Mouse (Mus musculus): ENCODE data around the gene Uvssa. TPM values are rescaled to one million over a fixed set of nuclear protein-coding genes. Genes with fewer than 3 reads are reported as not detected.

Uvssa gene
- total RNA-seq, 2 experiments from 2014 or later = 2.6 to 2.9 TPM

DNA sequence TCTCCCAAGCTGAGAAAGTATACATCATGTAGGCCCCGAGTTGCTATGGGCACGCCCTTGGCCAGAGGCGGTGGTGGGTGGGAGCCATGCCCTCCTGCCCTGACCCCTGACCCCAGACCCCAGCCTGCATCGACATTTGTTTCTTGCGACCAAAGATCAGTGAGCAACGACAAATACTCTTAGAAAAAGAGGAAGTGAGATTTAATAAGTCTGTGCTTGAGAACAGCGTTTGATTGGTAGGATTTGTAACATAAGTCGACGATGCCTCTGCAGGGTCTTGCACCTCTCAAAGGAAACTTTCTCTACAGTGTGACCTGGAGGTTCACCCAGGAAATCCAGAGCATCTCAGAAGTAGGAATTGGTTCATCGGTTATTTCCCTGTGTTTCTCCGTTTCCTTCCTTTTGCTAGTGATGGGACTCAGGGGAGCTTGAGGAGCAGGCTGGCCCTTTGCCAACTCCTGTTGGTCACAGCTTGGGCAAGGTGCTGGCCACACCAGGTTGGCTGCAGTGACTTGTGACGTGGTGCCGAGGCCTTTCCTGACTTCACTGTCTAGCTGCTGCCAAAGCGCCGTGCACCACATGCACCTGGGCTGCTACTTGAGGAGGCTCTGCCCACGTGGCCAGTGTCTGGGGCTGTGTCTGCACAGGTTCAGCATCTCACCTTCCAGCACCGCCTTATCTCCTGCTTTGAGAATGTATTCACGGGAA lies 5.9 kb upstream of the Uvssa start:
- no peak for DNase-seq (ENCODE audit: low spot score)

DNA sequence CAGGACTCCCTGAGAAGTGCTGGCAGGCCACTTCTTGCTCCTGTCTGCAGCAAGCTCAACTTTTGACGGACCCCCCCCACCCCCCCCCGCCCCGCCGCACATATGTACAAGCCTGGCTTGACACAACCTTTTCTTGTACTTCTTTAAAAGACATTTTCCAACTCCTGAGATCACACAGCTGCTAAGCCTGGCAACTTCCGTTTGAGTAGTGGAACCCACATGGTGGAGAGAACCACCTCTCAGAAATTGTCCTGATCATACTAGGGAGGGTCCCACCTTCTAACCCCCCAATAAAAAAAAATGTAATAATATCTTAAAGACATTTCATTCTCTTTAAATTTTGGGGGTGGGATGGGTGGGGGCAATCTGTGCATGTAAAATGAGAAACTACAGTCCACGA lies 1.2 kb upstream of the Uvssa start:
- no peak for DNase-seq (ENCODE audit: low spot score)

- no peak for DNase-seq (ENCODE audit: low spot score)
Measured at GRCm38 (mm10) chr5:33377801-33378301, 498 bp upstream of the Uvssa start.

GRCm38 (mm10) chr5:33387550-33387949 lies 9.2 kb downstream of the Uvssa start:
- DNase-seq (ENCODE audit: low spot score) = no peak

DNA sequence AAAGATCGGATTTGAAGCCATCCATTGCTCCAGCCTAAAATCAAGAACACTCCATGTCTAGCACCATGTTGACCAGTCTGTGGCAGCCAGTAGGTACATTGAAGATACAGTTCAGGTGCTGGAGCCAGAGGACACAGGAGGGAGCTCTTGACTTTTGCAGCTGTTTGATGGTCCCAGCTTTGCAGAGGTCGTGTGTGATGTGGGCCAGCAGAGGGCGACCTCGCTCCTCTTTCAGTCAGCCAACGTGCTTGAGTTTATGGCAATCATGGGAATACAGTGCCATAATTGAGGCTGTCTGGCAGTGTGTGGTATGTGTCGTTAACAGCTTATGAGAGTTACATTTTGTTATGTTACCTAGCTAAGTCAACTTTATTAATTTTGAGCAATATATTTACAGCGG lies 15.5 kb downstream of the Uvssa start:
- peak; percentile 69 for DNase-seq (ENCODE audit: low spot score)

DNA sequence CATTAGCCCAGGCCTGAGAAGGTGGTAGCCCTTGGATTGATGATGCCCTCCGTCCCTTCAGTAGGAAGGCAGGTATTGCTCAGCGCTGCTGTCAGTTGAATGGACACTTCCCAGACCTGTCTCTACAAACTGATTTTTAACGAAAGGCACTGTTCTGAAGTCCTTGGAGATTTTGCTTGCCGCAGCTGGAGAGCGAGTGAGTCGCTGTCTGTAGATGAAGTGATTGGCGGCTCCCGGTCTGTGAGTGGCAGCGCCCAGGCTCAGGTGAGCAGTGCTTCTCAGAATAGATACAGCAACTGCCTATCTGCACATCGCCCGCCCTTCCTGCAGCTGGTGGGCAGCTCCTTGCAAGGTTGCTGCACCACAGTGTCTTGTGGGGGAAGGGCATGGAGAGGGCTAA lies 17.3 kb downstream of the Uvssa start:
- no peak for DNase-seq (ENCODE audit: low spot score)

DNA sequence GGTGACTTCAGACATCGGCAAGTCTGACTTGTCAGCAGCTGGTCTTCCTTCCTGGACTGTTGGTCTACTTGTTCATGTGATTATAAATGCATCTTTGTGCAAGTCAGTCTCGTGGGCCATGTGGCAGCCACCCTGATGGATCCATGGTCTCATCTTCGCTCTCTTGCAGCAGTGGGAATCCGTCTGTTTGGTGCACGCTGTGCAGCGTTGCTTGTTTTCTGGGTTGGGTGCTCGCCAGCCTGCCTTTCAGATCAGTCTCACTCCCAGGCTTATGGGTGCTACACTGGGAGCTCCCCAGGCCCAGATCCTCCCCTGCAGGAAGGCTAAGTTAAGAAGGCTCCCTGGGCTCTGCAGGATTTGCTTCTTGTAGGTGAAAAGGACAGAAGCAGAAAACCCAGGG lies 18.5 kb downstream of the Uvssa start:
- no peak for DNase-seq (ENCODE audit: low spot score)

- DNase-seq (ENCODE audit: low spot score) = no peak
Measured at GRCm38 (mm10) chr5:33400819-33401218, 22.5 kb downstream of the Uvssa start.

DNA sequence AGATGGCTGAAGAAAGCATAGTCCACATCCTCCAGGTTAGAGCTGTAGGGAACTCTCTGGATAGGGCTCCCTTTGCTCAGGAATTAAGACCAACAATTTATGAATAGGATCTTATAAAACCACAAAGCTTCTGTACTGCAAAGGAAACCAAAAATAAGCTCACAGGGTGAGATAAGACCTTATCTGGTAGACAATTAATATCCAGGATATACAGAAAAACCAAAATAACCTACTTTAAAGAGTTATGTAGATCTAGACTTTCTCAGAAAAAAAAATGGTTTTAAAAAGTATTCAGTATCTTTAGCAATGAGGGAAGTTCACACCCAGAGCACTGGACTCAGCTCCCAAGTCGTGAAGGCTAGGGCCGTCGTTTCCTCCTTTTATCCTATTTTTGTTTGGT lies 42.0 kb downstream of the Uvssa start:
- no peak for DNase-seq (ENCODE audit: low spot score)

GRCm38 (mm10) chr5:33427461-33427860 lies 49.1 kb downstream of the Uvssa start:
- DNase-seq (ENCODE audit: low spot score) = no peak

GRCm38 (mm10) chr5:33430106-33430505 lies 51.8 kb downstream of the Uvssa start:
- DNase-seq (ENCODE audit: low spot score) = no peak

GRCm38 (mm10) chr5:33430511-33431172 lies 52.3 kb downstream of the Uvssa start:
- no peak for DNase-seq (ENCODE audit: low spot score)

DNA sequence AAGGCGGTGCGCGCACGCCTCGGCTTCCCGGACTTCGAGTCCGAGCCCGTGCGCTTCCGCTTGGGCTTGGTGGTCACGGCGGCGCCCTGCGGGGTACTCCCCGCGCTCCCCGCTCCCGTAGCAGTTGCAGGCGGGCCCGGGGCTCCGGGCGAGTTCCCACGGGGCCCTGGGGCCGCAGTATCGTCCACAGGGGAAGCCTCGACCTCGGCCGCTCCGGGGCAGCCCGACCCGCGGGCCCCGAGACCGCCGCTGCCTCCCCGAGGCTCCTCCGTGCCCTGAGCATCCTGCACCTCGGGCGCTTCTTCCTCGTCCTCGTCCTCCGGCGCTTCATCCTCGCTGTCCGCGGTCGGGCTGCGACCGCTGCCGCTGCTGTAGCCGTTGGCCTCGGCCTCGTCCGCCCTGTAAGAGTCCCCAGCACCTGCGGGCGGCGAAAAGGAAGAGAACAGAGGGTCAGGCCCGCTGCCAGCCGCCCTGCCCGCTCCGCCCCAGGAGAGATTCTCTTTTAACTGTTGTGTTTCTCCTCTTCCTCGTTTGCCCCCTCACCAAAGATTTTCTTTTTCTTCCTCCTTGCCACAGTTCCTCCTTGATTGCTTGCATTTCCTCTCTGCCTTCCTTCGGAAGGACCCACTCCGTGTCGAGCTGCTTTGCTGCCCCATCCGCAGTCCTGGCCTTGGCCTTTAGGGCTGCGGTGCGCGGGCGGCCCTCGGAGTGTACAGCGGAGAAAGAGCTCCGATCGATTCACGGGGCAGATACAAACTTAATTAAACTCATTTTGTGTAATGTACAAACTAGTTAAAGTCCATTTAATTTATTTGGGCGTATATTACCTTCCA lies 53.0 kb downstream of the Uvssa start:
- no peak for DNase-seq (ENCODE audit: low spot score)

GRCm38 (mm10) chr5:33432057-33432935 lies 53.9 kb downstream of the Uvssa start:
- DNase-seq (ENCODE audit: low spot score) = no peak

- DNase-seq (ENCODE audit: low spot score) = no peak
Measured at GRCm38 (mm10) chr5:33433201-33434138, 55.1 kb downstream of the Uvssa start, which contains the start of gene Nkx1-1. TSS of gene Nkx1-1 (minus strand) at chr5:33433976.

DNA sequence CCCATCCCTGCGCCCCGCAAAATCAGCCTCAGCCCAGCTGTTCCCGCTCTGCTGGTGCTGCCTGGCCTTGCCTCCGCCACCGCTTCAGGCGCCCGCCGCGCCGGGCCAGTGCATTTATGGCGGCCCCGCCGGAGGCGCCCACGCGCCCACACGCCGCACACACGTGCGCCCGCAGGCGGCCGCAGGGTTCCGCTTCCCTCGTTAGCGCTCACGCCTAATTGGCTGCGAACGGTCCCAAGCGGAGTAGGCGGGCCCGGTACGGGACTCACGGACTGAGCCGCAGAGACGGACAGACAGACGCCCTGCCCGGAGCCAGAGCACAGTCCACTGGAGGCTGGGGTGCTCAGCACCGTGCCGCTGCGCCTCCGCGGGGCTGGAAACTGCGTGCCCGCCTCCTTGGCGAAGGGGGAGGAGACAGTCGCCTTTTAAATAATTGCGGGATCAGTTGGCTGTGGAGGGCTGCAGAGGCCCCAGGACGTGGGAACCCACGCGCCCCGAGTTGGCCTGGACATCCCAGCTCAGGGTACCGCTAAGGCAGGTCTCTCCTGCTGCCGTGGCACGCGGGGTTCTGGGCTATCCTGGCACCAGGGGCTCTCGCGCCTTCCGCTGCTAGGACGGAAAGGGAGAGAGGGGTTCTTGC lies 55.9 kb downstream of the Uvssa start:
- DNase-seq (ENCODE audit: low spot score) = no peak

DNA sequence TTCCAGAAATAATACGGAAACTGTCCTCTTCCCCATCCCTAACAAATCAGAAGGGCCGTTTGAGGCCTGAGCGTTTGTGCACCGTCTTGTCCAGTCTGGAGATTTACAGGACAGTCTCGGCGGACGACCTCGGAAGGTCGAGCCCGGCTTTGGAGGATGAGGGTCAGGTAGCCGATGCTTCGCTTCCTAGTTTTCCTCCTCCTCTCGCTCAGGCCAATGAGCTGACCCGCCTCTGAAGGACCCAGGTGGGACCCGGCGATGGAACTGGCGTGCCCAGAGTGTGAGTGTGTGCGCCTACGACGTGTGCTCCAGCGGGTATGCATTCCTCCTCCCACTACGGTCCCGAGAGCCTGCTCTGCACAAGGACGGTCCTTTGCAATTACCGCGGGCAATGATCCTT lies 56.8 kb downstream of the Uvssa start:
- DNase-seq (ENCODE audit: low spot score) = no peak

DNA sequence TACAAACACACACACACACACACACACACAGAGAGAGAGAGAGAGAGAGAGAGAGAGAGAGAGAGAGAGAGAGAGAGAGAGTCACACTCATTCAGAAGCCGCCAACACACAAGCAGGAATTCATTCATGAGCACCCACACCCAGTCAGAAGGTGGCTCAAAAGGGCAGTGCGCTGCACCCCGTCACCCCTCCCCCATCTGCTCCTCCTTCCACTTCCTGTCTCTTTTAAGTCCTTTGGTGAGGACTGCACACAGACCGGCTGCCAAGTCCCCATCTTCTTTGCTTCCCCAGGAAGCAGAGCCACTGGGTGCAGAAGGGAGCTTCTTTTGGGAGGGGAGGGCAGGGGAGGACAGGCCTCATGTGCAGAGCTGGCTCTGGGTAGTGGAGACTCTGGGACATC lies 57.6 kb downstream of the Uvssa start:
- DNase-seq (ENCODE audit: low spot score) = no peak

DNA sequence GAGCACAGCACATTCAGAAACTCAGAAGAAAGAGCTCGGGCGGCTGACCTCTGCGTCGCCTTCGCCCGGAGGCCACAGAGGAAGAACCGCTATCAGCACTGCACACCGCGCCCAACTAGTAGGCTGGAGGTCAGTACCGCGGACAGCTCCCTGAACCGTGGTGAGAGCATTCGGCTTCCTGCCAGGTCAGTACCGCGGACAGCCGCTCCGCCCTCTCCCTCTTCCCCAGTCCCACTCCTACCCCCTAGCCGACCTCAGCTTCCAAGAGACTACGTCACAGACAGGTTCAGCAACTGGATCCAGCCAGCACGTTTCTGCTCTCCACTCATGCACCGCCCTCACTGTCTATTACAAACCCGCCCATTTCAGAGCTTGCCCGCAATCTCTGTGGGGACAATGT lies 59.9 kb downstream of the Uvssa start:
- DNase-seq (ENCODE audit: low spot score) = peak; percentile 83

Data from gastrocnemius, adult 18-20 months (tissue).